Mouse (Mus musculus) testis, postnatal 14 days (tissue): ENCODE measurements around the gene Map3k10.

Source experiments
- DNase-seq: peaks from one replicate; pipeline ENCODE4 v3.0.0; 2021; ENCODE audit warnings: low spot score

Gene Map3k10

DNA sequence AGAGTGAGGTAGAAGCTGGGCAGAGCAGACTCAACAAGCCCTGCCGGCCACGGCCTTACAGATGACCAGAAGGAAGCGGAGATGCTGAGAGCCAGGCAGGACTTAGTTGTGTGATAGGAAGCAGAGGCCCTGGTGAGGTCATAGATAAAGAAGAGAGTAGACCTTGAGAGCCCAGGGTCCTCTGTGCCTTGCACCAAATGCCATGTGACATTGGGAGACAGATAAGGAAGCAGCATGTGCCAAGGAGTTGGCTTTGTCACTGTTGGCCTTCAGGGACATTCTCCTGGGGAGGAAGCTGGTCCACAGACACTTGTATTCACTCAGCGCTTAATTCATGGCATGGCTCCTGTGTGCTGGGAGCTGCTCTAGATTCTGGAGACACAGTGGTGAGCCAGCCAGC is 65.1 kb downstream of the Map3k10 start:
- peak; percentile 71 for DNase-seq

DNA sequence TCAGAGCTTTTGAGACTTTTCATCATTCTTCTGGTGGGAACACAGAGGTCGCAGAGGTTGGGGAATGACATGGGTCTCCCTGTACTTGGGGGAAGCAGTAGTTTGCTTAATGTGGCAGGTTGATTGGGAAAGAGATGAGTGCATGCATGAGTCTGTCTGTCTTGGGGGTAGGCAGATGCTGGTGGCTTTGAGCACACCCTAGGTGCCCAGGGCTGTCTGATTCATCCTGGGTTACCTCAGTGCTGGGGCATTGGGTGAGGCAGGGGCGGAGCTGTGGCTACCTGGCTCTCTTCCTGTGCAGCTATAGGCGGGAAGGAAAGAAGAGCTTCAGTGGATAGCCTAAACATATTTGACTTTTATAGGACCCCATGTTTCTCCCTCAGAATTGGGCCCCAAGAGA is 66.3 kb downstream of the Map3k10 start:
- no peak for DNase-seq

DNA sequence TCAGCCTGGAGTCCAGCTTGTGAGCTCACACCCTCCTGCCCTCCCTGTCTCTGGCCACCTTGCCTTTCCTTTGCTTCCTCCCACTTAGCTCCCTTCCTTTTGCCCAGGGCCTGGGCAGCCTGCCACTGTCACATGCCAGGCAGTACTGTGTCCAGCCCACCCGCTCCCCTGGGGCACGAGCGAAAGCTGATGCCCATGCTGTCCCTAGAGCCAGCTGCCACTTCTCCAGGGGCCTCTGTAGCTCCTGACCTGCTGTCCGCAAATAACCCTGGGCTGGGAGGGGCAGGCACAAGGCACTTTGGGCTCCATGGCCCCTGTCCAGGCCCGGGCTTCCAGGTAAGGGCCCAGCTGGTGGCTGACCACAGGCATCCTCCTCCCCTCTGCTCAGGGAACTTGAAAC is 66.8 kb downstream of the Map3k10 start:
- peak; percentile 75 for DNase-seq

DNA sequence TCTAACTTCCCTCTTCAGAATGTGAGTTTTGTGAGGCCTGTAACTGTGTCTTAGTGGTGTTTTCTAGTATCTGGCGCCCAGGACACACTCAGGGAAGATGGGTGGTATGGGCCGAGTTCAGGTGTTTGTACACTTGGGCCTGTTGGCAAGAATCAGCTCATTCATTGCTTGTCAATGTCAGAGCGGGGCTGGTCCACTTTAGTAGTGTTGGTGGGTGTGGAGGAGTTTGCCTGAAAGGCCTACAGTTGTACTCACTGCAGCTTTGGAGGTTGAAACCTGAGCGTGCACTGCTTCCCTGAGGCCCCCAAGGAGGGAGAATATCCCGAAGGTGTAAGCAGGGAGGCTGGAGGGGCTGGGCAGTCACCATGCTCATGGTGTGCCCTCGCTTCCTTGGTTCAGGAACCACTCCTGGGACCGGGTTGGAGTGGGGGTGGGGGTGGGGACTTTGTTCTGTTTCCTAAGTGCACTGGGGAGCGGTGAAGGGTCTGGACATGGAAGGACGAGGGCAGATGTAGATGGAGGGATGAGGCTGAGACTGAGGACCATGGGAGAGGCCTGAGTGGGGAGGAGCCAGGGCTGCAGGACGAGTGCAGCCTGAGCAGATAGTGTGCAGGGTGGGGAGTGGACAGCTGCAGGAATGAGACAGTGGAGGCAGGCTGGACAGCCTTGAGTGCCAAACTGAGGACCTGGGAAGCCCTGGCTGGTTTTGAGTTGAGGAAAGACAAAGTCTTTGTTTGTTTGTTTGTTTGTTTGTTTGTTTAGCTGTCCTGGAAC is 67.7 kb downstream of the Map3k10 start:
- no peak for DNase-seq
